Comparison of ENCODE assay signal across 22 mouse cellular contexts in the genomic region with DNA sequence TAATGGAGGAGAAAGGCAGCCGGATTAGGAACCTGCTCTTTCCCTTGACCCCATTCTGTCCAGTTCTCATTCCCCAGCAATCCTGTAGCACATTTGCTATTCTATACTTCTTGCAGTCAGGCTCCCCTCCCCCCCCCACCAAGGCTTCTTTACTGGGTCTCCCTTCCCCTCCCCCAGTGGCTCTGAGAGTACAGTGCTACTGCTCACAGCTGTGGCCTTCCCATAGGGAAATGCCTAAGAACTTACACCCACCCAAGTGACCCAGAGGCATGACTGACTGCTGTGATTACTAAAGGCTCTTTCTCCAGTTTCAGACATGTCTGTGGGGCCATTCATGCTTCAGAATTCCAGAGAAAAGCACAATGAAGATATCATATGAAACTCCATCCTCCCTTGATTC. TPM values are rescaled to one million over a fixed set of nuclear protein-coding genes. Genes with fewer than 3 reads are reported as not detected.
DNase-seq lines count a peak whose midpoint lies in the region; ATAC-seq lines count a peak whose summit lies in the region.
"Had no signal": no experiment of that assay in that cellular context is flagged by ENCODE, and none has a peak within 500 bp of the region (broad histone marks: within the 10 kb centered on the region; RNA-seq: fewer than 3 reads in every experiment).

No protein-coding gene starts in this region.

- H3K36me3 ChIP-seq in midbrain, embryonic 13.5 days: no peaks in the 10 kb centered on the region
- H3K36me3 ChIP-seq in midbrain, embryonic 10.5 days: no peaks in the 10 kb centered on the region
- H3K36me3 ChIP-seq in embryonic facial prominence, embryonic 11.5 days (replicated peaks; ENCODE audit: control insufficient read depth, insufficient read depth, low read depth, low read length): no peaks in the 10 kb centered on the region
- H3K36me3 ChIP-seq: forebrain, embryonic 15.5 days; heart, embryonic 10.5 days; hindbrain, embryonic 10.5 days; liver, embryonic 15.5 days had no signal

- peak; percentile 58 for DNase-seq in embryo, embryonic 11 days
- DNase-seq in embryo, embryonic 10 days (ENCODE audit: low spot score): no peak
- no peak for DNase-seq in midbrain, embryonic 10.5 days (ENCODE audit: low spot score)
- DNase-seq in embryonic facial prominence, embryonic 11.5 days (ENCODE audit: low spot score): peak; percentile 53
- peak; percentile 67 for DNase-seq in retina, embryonic 14.5 days (ENCODE audit: low spot score)
- DNase-seq in ovary, postnatal 10 days (ENCODE audit: low spot score): no peak
- DNase-seq in ovary, adult 18-20 months (ENCODE audit: low spot score): no peak
- DNase-seq: adrenal gland, postnatal 10 days; gastrocnemius, postnatal 36 days; kidney, adult 8-10 months; kidney, postnatal 25 days; layer of hippocampus, adult 9-11 months; right cerebral cortex, postnatal 4 days; thymus, postnatal 14 days had no signal

- H3K27ac ChIP-seq in midbrain, embryonic 13.5 days: no peak overlapping the region
- no peak overlapping the region for H3K27ac ChIP-seq in midbrain, embryonic 10.5 days (replicated peaks)
- no peak overlapping the region for H3K27ac ChIP-seq in embryonic facial prominence, embryonic 11.5 days (replicated peaks; ENCODE audit: low read depth, low read length)
- H3K27ac ChIP-seq: forebrain, embryonic 15.5 days; heart, embryonic 10.5 days; hindbrain, embryonic 10.5 days; left cerebral cortex, adult 2 months; liver, embryonic 15.5 days had no signal

- H3K27me3 ChIP-seq in midbrain, embryonic 13.5 days: peaks cover 3% of the 10 kb centered on the region; the same call in 1 of the 2 replicates
- H3K27me3 ChIP-seq in midbrain, embryonic 10.5 days (ENCODE audit: low read depth, poor library complexity, severe bottlenecking): no peaks in the 10 kb centered on the region
- H3K27me3 ChIP-seq in embryonic facial prominence, embryonic 11.5 days (ENCODE audit: control insufficient read depth, insufficient read depth, low read length): no peaks in the 10 kb centered on the region
- H3K27me3 ChIP-seq: forebrain, embryonic 15.5 days; liver, embryonic 15.5 days had no signal

- no peak overlapping the region for H3K4me2 ChIP-seq in midbrain, embryonic 13.5 days (replicated peaks)
- H3K4me2 ChIP-seq in embryonic facial prominence, embryonic 11.5 days (ENCODE audit: low read depth, low read length): no peak overlapping the region
- H3K4me2 ChIP-seq: forebrain, embryonic 15.5 days; liver, embryonic 15.5 days had no signal

- H3K9me3 ChIP-seq in midbrain, embryonic 13.5 days: no peaks in the 10 kb centered on the region
- no peaks in the 10 kb centered on the region for H3K9me3 ChIP-seq in midbrain, embryonic 10.5 days (replicated peaks)
- H3K9me3 ChIP-seq in embryonic facial prominence, embryonic 11.5 days (replicated peaks; ENCODE audit: control insufficient read depth, low read length): no peaks in the 10 kb centered on the region
- H3K9me3 ChIP-seq: forebrain, embryonic 15.5 days; heart, embryonic 10.5 days; hindbrain, embryonic 10.5 days; liver, embryonic 15.5 days had no signal

- peaks cover 8% of the 10 kb centered on the region for H3K4me1 ChIP-seq in midbrain, embryonic 13.5 days (replicated peaks)
- peaks cover 6% of the 10 kb centered on the region; the same call in 1 of the 2 replicates for H3K4me1 ChIP-seq in midbrain, embryonic 10.5 days
- no peaks in the 10 kb centered on the region for H3K4me1 ChIP-seq in embryonic facial prominence, embryonic 11.5 days (ENCODE audit: control insufficient read depth, insufficient read depth, low read length)
- H3K4me1 ChIP-seq: forebrain, embryonic 15.5 days; heart, embryonic 10.5 days; liver, embryonic 15.5 days had no signal

- H3K4me3 ChIP-seq in midbrain, embryonic 13.5 days (replicated peaks): no peak overlapping the region
- no peak overlapping the region for H3K4me3 ChIP-seq in midbrain, embryonic 10.5 days
- no peak overlapping the region for H3K4me3 ChIP-seq in embryonic facial prominence, embryonic 11.5 days (ENCODE audit: low read depth, low read length)
- H3K4me3 ChIP-seq: forebrain, embryonic 15.5 days; heart, embryonic 10.5 days; hindbrain, embryonic 10.5 days; left cerebral cortex, adult 2 months; liver, embryonic 15.5 days had no signal

- 56% methylated on average over 1 of the region's 1 CpGs for WGBS in midbrain, embryonic 13.5 days
- 82% methylated on average over 1 of the region's 1 CpGs for WGBS in midbrain, embryonic 10.5 days
- 69% methylated on average over 1 of the region's 1 CpGs for WGBS in embryonic facial prominence, embryonic 11.5 days

- H3K9ac ChIP-seq in midbrain, embryonic 13.5 days (replicated peaks): no peak overlapping the region
- no peak overlapping the region for H3K9ac ChIP-seq in embryonic facial prominence, embryonic 11.5 days (replicated peaks; ENCODE audit: low read length)
- H3K9ac ChIP-seq: forebrain, embryonic 15.5 days; liver, embryonic 15.5 days had no signal

- ATAC-seq in midbrain, embryonic 13.5 days: 0 out of 2 replicates have a peak, but pooled peaks have one; percentile 14
- ATAC-seq in embryonic facial prominence, embryonic 11.5 days (replicated peaks; ENCODE audit: insufficient number of reproducible peaks, low FRiP score, low TSS enrichment, low read depth): 0 out of 2 replicates have a peak, but pooled peaks have one; percentile 62
- ATAC-seq: activated CD4-positive, CD25-positive, alpha-beta regulatory T cell, adult 4 months; forebrain, embryonic 15.5 days; Patski had no signal

RNA-seq across cellular contexts. Expression of a gene that starts 20.0 kb away (rescaled TPM):
- polyA plus RNA-seq in midbrain, embryonic 13.5 days (2015; fragmentation: Nextera tagmentation; extraction: Ambion mirVana): 11.3 and 12.6 TPM in 2 replicates
- polyA plus RNA-seq in midbrain, embryonic 10.5 days (2016; fragmentation: Nextera tagmentation; extraction: Ambion mirVana): 5.5 and 6.0 TPM in 2 replicates
- 2.1 and 2.4 TPM in 2 replicates for polyA plus RNA-seq in embryonic facial prominence, embryonic 11.5 days (2014; fragmentation: Nextera tagmentation; extraction: Ambion mirVana)

Comparison
In these comparisons a context has a peak if more than half of its experiments do, and no peak if none do; other contexts are left out.
1. DNase-seq: peak in embryo, embryonic 11 days (single experiment), embryonic facial prominence, embryonic 11.5 days (single experiment) and retina, embryonic 14.5 days (single experiment); none in embryo, embryonic 10 days (single experiment), midbrain, embryonic 10.5 days (single experiment), ovary, postnatal 10 days (single experiment) and ovary, adult 18-20 months (single experiment).